Mouse (Mus musculus): ENCODE measurements around the gene Sf3b5.

DNA sequence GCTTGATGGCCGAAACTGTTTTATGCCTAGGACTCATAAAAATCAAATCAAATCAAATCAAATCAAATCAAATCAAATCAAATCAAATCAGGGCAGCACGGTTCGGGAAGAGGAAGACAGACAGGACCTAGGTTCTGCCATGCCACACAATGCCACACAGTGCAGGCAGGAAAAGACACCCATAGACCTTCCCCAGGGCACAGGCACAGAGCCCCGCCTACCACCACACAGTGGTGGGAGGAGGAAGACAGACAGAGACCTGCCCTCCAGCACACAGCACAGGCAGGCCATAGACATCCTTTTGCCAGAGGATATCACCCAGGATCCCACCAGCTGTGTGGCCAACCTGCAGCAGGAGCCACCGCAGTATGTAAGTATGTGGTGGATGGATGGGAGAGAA, 13.2 kb upstream of the Sf3b5 start:
- no peak for TF ChIP-seq CTCF (IDR thresholded peaks at IDR 0.05; ENCODE audit: low read depth, low read length)
- TF ChIP-seq POLR2A (IDR thresholded peaks at IDR 0.05; ENCODE audit: extremely low read depth, insufficient read depth, low read length): no peak

All from liver, adult 2 months (tissue).